Mouse (Mus musculus) forebrain, embryonic 16.5 days (tissue): ENCODE results near the gene Ripk1. TPM values are rescaled to one million over a fixed set of nuclear protein-coding genes. Genes with fewer than 3 reads are reported as not detected.

Experiments
- ATAC-seq: fragments of 200-750 bp; cut with Nextera tagmentation; 2 replicates; pipeline ENCODE4 v1.8.0; 2017; ENCODE audit warnings: mild to moderate bottlenecking, moderate library complexity
- H3K27ac ChIP-seq: fragments of 300-500 bp; sonication (generic); 2 replicates; pipeline ENCODE4 v1.5.1; 2014; ENCODE audit warnings: low read length, control low read depth
- H3K27me3 ChIP-seq: fragments of 300-500 bp; sonication (generic); replicated peaks from 2 replicates; pipeline ENCODE4 v1.6.1; 2014; ENCODE audit warnings: low read length; ENCODE audit not compliant: control insufficient read depth, insufficient read depth
- H3K36me3 ChIP-seq: fragments of 300-500 bp; sonication (generic); 2 replicates; pipeline ENCODE4 v1.6.1; 2014; ENCODE audit not compliant: control insufficient read depth, insufficient read depth
- H3K4me1 ChIP-seq: fragments of 300-500 bp; sonication (generic); replicated peaks from 2 replicates; pipeline ENCODE4 v1.6.1; 2014; ENCODE audit warnings: low read length; ENCODE audit not compliant: control insufficient read depth, insufficient read depth
- H3K4me2 ChIP-seq: fragments of 300-500 bp; sonication (generic); 2 replicates; pipeline ENCODE4 v1.6.1; 2014; ENCODE audit warnings: mild to moderate bottlenecking, low read length, control low read depth
- H3K4me3 ChIP-seq: fragments of 300-500 bp; sonication (generic); replicated peaks from 2 replicates; pipeline ENCODE4 v1.5.1; 2014; ENCODE audit warnings: mild to moderate bottlenecking, low read length, control low read depth
- H3K9ac ChIP-seq: fragments of 300-500 bp; sonication (generic); replicated peaks from 2 replicates; pipeline ENCODE4 v1.6.1; 2014; ENCODE audit warnings: low read depth, low read length, control low read depth
- H3K9me3 ChIP-seq: fragments of 300-500 bp; sonication (generic); 2 replicates; pipeline ENCODE4 v1.6.1; 2016; ENCODE audit warnings: low read length; ENCODE audit not compliant: control insufficient read depth
- WGBS: fragments of 180-500 bp; shearing (Covaris S2); extraction: QIAGEN DNeasy Blood & Tissue Kit; methylation state at CpG from one replicate; pipeline ENCODE4 v1.1.7; 2014; 5-methylcytosine and 5-hydroxymethylcytosine counted together
- polyA plus RNA-seq: library from polyadenylated mRNA; unstranded; fragments of >200 nt; fragmentation: Nextera tagmentation; extraction: Ambion mirVana; gene quantifications from 2 replicates; pipeline ENCODE4 v1.2.1, GENCODE M21; 2015

Ripk1 gene
- polyA plus RNA-seq, 1 experiment from 2014 or later, result 5.9 TPM

DNA sequence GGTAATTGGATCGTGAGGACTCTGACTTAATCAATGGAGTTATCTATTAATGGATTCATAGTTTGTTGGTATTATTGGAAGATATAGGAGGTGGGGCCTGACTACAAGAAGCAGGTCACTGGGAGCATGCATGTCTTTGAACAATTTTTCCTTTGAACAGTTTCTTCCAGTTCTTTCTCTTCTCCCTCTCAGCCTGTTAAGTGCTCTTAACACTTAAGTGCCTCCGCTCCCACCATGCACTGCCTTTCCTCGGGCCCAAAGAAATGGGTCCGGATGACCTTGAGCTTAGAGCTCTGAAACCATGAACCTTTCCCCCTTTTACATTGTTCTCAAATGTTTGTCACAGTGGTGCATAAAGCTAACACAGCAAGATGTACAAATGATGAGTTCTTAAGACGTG, 34.6 kb downstream of the Ripk1 start:
- H3K4me1 ChIP-seq, result peaks cover 14% of the 10 kb centered on the region
- no peak overlapping the region for H3K4me3 ChIP-seq
- H3K36me3 ChIP-seq, result peaks cover 3% of the 10 kb centered on the region
- no peaks in the 10 kb centered on the region; the same call in 1 of the 2 replicates for H3K9me3 ChIP-seq
- WGBS, result 82% methylated on average over 5 of the region's 5 CpGs
- ATAC-seq, result no peak
- peak overlapping the region; percentile 86 for H3K27ac ChIP-seq
- no peak overlapping the region; the same call in 1 of the 2 replicates for H3K4me2 ChIP-seq
- H3K9ac ChIP-seq, result peak overlapping the region; percentile 95; the same call in 1 of the 2 replicates
- no peaks in the 10 kb centered on the region for H3K27me3 ChIP-seq

DNA sequence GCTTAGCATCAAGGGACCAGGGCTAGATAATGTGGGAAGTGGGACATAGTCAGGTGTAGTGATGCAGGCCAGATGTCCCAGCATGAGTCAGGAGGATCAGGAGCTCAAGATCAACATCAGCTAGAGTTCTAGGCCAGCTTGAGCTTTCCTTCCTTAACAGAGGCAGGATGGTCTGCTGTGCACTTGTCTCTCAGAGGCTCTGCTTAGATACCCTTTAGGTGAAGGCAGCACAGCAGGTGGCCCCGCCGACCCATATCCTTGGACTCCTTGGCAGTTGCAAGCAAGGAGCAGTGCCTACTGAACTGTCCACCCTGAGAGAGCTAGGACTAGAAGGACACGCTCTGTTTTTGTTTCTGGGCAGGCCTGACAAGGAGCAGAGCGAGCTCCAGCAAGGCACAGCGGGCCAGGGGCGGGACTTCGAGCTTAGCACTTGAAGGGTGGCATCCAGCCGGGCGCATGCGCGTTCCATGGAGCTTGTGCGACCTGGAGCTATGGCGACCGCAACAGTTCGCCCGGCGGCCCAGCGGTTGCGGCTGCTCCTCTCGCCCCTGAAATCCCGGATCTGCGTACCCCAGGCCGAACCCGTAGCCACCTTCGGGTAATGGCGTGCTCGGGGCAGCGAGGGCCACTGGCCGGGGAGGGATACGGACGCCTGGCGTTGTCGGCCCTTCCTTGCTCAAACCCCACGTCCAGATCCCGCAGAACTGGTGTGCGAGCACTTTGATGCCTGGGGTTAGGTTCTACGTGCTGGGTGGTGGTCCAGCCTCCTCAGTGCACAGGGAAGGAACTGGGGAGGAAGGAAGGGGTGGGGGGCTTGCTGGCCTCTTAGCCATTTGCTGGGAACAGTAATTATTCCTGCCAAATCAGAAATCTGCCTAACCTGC, 35.3 kb downstream of the Ripk1 start, which contains the start of gene Bphl:
Gene Bphl (plus strand): TSS at position 426 of the 884 bp plus-strand sequence.
- H3K27me3 ChIP-seq, result no peaks in the 10 kb centered on the region
- peak within 1 kb of the TSS; percentile 66 for H3K4me2 ChIP-seq
- no peaks in the 10 kb centered on the region; the same call in 1 of the 2 replicates for H3K9me3 ChIP-seq
- peaks cover 2% of the 10 kb centered on the region for H3K36me3 ChIP-seq
- H3K9ac ChIP-seq, result peak within 1 kb of the TSS; percentile 95
- peak within 1 kb of the TSS; percentile 84 for H3K4me3 ChIP-seq
- peak; percentile 97 for ATAC-seq
- under 1% methylated on average over 37 of the region's 37 CpGs for WGBS
- peak within 1 kb of the TSS; percentile 86 for H3K27ac ChIP-seq
- peaks cover 14% of the 10 kb centered on the region for H3K4me1 ChIP-seq

- no peaks in the 10 kb centered on the region for H3K36me3 ChIP-seq
- peak overlapping the region; percentile 95 for H3K9ac ChIP-seq
- peak overlapping the region; percentile 84 for H3K4me3 ChIP-seq
- H3K4me2 ChIP-seq, result peak overlapping the region; percentile 66
- ATAC-seq, result peak; percentile 24
- H3K9me3 ChIP-seq, result no peaks in the 10 kb centered on the region; the same call in 1 of the 2 replicates
- H3K27ac ChIP-seq, result peak overlapping the region; percentile 86
- no peaks in the 10 kb centered on the region for H3K27me3 ChIP-seq
- peaks cover 14% of the 10 kb centered on the region for H3K4me1 ChIP-seq
- WGBS, result 36% methylated on average over 5 of the region's 5 CpGs
These were observed 35.9 kb downstream of the Ripk1 start for GRCm38 (mm10) chr13:34038056-34038432.

DNA sequence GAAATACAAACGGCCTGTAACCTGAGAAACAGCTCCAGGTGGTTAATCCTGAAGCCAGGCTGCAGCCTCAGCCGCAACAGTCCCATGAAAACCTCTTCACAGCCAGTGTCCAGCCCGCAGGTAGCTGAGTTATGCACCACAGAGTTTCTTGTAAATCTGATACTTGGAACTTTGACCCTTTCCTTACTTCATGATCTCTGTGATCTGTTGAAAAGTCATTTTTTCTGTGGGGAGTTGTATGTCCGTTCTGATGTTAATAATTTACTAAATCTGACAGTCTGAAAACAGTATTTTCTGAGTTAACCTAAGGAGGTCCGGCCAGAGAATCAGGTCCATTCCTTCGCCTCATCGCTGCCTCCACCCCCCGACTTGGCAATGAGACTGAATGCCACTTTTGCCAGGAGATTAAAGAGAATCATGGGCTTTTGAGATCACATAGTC, 36.8 kb downstream of the Ripk1 start:
- ATAC-seq, result no peak
- Histone ChIP-seq H3K4me3 (no peak overlapping the region), H3K9ac (no peak overlapping the region), H3K4me1 (peaks cover 14% of the 10 kb centered on the region), H3K4me2 (peak overlapping the region; percentile 24), H3K27me3 (no peaks in the 10 kb centered on the region), H3K27ac (no peak overlapping the region), H3K9me3 (no peaks in the 10 kb centered on the region; the same call in 1 of the 2 replicates), H3K36me3 (no peaks in the 10 kb centered on the region)
- WGBS, result 32% methylated on average over 8 of the region's 8 CpGs

GRCm38 (mm10) chr13:34040091-34040490, 37.9 kb downstream of the Ripk1 start:
- Histone ChIP-seq H3K27ac (no peak overlapping the region), H3K36me3 (no peaks in the 10 kb centered on the region), H3K9me3 (no peaks in the 10 kb centered on the region; the same call in 1 of the 2 replicates), H3K4me1 (peaks cover 14% of the 10 kb centered on the region), H3K4me2 (no peak overlapping the region), H3K27me3 (no peaks in the 10 kb centered on the region), H3K4me3 (no peak overlapping the region), H3K9ac (no peak overlapping the region)
- no peak for ATAC-seq
- WGBS, result 90% methylated on average over 3 of the region's 3 CpGs

DNA sequence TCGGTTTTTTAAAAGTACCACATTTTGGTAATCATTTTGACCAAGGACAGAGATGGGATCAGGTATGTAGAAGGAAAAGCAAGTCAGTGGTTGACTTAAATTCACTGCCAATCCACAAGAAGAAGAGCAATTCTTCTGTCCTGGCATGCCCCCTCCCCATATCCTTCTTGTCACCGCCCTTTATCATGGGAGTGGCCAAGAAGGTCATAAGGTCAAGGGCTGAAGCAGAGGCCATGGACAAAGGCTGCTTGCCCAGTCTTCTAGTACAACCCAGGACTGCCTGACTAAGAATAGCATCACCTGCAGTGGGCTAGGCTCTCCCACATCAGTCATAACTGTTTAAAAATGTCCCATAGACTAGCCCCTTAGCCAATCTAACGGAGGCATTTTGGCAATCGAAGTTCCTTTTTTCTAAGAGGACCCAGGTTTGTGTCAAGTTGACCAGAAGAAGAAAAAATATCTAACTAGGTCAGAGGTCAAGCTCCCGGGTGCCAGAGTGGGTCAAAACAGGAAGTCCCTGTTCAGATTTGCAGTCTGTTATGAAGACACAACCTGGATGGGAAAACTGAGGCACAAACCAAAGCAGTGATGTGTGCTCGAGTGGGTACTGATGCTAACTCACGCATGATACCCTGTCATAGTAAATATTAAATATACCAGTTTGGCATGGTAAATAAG, 41.7 kb downstream of the Ripk1 start:
- 85% methylated on average over 7 of the region's 7 CpGs for WGBS
- ATAC-seq, result no peak
- Histone ChIP-seq H3K27ac (no peak overlapping the region), H3K36me3 (no peaks in the 10 kb centered on the region; the same call in 1 of the 2 replicates), H3K9ac (no peak overlapping the region), H3K4me1 (peaks cover 6% of the 10 kb centered on the region), H3K4me2 (no peak overlapping the region), H3K27me3 (no peaks in the 10 kb centered on the region), H3K9me3 (no peaks in the 10 kb centered on the region; the same call in 1 of the 2 replicates), H3K4me3 (no peak overlapping the region)

DNA sequence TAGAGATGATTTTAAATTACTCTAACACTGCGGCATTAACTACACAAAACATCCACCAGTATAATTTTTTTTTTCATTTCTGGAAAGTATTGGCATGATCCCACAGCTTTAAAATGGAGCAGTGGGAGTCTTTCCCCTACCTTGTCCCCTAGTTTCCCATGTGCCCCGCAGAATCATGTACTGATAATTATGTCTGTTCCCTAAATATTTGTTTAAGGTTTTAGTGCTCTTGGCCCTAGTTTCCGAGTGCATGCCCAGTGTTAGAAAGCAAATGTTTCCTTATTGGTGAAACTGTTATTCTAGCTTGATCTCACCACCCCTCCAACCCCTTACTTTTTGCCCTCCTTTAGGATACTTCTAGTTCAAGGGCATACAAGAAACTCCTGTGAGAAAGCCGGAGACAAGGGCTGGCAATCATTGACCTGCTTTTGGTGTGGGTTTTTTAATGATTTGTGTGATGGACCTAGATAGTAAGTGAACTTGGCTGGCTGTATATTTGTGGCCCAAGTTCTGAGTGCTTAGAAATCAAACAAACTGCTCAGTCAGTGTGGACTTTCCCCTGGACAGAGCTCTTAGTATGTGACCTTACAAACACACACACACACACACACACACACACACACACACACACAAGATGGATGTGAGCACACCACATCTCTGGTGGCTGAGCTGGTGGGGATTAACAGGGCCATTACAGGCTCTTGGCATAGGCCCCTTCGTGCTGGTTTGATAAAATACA, 43.5 kb downstream of the Ripk1 start:
- no peaks in the 10 kb centered on the region for H3K9me3 ChIP-seq
- no peaks in the 10 kb centered on the region for H3K27me3 ChIP-seq
- peak; percentile 38 for ATAC-seq
- no peak overlapping the region for H3K4me3 ChIP-seq
- no peak overlapping the region for H3K27ac ChIP-seq
- WGBS, result 70% methylated on average over 5 of the region's 5 CpGs
- peaks cover 3% of the 10 kb centered on the region for H3K4me1 ChIP-seq
- H3K36me3 ChIP-seq, result no peaks in the 10 kb centered on the region; the same call in 1 of the 2 replicates
- no peak overlapping the region for H3K4me2 ChIP-seq
- no peak overlapping the region for H3K9ac ChIP-seq

GRCm38 (mm10) chr13:34046421-34047012, 44.4 kb downstream of the Ripk1 start:
- H3K9ac ChIP-seq, result no peak overlapping the region
- H3K4me3 ChIP-seq, result no peak overlapping the region
- peak; percentile 95 for ATAC-seq
- no peak overlapping the region; the same call in 1 of the 2 replicates for H3K27ac ChIP-seq
- 40% methylated on average over 11 of the region's 11 CpGs for WGBS
- no peaks in the 10 kb centered on the region for H3K9me3 ChIP-seq
- H3K4me2 ChIP-seq, result no peak overlapping the region
- no peaks in the 10 kb centered on the region; the same call in 1 of the 2 replicates for H3K36me3 ChIP-seq
- H3K4me1 ChIP-seq, result peaks cover 3% of the 10 kb centered on the region
- no peaks in the 10 kb centered on the region for H3K27me3 ChIP-seq
